Mouse (Mus musculus): ENCODE measurements around the gene Kcnv2.
A peak's percentile ranks its signal among the peaks of the same experiment; 100 is the strongest.

GRCm38 (mm10) chr19:27322911-27323627 lies 681 bp downstream of the Kcnv2 start:
- TF ChIP-seq CTCF (IDR thresholded peaks at IDR 0.05; ENCODE audit: control insufficient read depth, insufficient read depth, insufficient replicate concordance, low read depth, low read length) (no peak), POLR2A (IDR thresholded peaks at IDR 0.05; ENCODE audit: control insufficient read depth, low read depth, low read length) (peak; percentile 73)
